Mouse (Mus musculus) monocyte, adult 2 months (primary cell): ENCODE measurements around the gene Nup107.
"Not testable (repeated sequence)": the region's sequence is repeated elsewhere in the genome, so short reads cannot be mapped to it uniquely, and the experiment has no call there.

Experiments
- DNase-seq, 2 experiments: peaks; one replicate each; pipeline ENCODE4 v3.0.0; 2022; ENCODE audit warnings: low spot score in 2 of 2, low read depth in 1 of 2

The Nup107 gene

DNA sequence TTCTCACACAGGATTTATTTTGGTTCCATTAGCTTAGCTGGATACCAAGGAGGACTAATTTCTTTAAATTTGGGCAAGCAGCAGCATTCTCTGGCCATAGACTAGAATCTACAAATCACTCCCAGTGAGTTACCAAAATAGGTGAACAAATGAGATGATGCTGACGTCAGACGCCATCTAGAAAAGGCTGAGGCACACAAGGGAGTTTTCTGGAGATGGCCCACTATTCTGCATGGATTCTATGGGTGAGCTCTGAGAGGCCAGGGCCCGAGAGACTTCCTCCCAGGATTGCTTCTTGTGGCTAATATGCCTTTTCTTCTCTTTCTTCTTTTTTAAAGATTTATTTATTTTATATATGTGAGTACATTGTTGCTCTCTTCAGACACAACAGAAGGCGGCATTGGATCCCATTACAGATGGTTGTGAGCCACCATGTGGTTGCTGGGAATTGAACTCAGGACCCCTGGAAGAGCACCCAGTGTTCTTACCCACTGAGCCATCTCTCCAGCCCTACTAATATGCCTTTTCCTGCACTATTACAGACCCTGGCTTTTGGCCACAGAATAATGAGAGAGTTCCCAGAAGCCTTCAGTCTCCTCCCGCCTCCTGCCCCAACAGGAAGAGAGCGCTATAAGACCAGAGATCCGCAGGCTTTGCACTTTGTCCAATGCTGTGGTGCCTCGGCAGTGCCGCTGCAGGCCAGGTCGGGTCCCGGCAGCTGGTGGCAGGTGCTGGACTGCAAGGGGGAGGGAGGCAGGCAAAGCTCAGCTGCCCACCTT lies 27.2 kb downstream of the Nup107 start:
- no peak for DNase-seq

DNA sequence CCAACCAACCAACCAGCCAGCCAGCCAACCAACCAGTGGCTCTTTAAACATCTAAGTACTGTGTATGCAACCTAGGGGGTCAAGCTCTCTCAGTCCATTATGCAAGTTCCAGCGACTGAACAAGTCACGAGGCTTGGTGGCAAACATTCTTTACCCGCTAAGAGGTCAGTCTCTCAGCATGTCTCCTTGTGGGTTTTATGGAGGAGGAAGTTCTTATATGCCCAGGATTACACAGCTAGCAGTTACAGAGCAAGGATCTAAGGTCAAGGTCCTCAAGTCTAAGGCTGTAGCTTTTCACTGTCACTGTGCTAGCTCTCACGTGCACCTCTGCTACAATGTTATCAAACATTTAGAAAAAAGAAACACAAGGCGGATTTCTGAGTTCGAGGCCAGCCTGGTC lies 27.9 kb downstream of the Nup107 start:
- no peak for DNase-seq

DNA sequence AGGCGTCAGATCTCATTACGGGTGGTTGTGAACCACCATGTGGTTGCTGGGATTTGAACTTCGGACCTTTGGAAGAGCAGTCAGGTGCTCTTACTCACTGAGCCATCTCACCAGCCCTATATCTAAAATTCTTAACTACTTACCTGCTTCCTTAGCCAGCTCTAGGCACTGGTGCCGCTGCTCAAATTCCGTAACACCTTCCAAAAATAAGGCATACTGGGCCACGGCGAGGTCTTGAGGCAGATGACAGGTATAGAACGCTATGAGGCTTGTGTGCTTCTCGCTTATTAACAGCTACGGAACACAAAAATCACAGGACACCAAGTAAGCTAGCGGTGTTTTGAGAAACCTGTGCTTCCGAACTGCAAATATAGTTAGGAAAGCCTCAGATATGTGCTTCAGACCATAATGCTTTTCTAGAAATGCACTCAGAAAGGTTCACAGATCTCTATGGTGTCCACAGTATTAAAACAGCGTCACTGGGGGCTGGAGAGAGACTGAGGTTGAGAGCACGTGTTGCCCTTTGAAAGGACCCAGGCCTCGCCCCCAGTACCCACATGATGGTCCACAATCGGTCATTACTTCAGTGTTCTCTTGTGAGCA lies 28.8 kb downstream of the Nup107 start:
- DNase-seq: no peak

DNA sequence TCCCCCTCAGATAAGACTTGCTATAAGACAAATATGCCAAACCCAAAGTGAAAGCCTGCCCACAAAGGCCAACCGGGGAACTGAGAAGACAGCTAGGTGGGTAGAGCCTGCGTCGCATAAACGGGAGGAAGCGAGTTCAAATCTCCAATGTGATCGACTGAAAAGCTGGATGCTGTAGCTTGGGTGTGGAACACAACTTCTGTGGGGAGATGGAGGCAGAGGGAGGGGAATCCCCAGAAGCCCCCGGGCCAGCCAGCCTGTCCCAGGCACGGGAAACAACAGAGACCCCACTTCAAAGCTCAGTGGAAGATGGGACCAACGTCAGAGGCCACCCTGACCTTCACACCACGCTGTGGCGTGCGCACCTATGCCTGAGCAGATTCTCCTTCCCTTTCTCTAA lies 29.5 kb downstream of the Nup107 start:
- DNase-seq: no peak

DNA sequence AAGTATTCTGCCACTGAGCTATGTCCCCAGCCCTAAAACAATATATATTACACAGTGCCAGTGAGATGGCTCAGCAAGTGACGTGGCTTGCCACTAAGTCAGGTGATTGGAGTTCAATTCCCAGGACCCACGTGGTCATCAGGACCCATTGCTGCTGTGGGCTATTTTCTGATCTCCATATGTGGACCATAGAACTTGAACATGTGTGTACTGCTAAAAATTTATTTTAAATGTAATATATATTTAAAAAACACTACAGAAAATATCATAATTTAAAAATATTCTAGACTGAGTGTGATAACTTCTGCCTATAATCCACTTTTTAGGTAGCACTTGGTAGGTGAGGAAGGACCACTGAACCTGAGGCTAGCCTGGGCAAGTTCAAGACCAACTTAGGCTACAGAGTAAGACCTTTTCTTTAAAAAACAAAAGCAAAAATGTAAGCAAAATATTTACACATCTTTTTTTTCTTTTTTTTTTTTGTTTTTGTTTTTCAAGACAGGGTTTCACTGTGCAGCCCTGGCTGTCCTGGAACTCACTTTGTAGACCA lies 30.1 kb downstream of the Nup107 start:
- DNase-seq: no peak

DNA sequence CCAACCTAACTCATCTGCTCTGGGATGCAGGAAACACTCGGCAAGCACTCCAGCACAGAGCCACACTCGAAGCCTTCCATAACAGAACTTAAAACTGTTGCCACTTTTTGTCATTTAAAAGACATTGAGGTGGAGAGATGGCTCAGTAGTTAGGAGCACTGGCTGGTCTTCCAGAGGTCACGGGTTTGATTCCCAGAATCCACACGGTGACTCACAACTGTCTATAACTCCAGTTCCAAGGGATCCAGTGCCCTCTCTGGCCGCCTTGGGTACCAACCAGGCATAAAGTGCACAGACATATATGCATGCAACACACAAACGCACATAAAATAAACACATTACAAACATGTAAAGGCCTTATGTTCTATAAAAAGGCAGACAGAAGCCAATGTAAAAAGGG lies 31.0 kb downstream of the Nup107 start:
- no peak for DNase-seq

DNA sequence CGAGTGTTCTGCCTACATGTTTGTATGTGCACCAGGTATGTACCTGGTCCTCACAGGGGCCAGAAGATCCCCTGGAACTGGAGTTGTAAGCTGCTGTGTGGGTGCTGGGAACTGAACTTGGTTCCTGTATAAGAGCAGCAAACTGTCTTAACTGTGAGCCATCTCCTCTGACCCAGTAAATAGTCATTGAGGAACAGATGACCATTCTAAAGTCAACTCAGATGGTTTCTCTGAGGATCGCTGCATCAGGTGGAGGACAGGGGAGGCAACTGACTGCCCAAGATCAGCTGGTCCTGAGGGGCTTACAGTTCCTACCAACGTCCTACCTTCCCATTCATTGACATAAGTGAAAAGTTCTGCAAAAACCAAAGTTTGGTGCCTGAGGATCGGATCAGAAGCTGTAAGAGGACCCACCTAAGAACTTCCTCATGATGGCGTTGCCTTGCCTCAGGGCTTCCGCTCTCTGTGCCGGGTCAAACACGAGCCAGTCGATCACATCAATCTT lies 31.6 kb downstream of the Nup107 start:
- no peak for DNase-seq

DNA sequence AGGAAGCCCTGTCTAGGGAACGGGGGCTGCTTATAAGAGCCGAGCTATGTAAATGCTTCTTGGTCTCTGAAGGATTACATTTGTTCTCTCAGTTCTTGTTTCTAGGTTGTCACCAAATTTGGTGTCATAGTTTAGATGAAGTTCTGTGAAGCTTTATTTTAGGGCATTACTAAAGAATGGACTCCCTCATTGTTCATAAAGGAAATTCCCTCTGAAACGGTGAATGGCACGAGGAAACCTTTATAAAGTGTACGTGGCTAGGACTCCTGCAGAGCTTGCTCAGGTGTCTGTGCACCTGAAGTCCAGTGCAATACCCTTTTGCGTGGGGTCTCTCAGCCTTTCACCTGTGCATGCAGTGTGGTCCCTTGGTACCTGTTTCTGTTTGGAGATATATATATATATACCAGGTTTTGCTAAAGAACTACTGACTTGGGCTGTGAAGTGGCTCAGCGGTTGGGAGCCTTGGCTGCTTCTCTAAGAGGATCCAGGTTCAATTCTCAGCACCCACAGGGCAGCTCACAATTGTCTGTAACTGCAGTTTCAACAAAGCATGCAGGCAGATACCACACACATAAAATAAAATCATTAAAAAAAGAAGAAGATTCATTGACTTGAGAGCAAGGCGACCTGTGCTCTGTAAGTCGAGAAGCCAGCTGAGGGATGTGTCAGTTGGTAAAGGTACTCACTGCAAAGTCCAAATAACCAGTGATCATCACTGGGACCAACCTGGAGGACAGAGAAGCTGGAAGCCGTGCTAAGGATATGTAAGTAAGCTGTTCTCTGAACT lies 32.5 kb downstream of the Nup107 start:
- no peak for DNase-seq

DNA sequence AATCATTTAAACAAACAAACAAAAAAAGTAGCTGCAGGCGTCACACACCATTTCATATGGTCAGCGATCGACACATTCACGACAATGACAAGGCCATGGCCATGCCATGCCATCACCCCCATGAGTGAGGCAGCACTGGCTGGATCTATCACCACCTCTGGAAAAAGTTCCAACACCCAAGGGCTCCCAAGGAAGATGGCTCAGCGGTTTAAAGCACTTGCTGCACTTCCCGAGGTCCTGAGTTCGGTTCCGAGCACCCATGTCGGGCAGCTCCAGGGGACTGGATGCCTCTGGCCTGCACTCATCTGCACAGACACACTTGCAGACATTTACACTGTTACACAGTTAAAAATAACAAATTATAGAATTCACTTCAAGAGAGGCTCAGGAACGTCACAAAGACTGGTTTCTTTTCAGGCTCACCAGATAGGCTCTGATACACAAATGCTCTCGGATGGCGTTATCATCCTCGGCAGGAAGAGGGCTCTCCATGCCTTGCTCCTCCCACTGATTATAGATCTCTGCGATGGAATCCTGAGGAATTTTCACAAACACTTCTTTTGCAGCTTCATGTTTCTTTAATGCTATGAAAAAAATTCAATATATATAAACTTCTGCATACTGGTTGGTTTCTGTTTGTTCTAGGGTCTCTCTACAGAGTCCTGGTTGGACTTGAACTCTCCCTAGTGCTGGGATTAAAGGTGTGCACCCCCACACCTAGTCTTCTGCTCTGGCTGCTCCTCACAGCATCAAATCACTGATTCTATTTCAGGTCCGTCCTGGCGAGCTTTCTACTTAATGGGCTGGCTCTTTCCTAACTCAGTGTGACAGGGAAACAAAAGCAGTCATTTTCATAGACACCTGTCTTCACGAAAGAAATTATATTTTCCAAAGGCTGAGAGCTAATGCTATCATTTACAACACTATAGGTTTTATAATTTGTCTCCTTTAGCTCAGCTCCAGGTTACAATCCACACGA lies 33.5 kb downstream of the Nup107 start:
- no peak for DNase-seq

DNA sequence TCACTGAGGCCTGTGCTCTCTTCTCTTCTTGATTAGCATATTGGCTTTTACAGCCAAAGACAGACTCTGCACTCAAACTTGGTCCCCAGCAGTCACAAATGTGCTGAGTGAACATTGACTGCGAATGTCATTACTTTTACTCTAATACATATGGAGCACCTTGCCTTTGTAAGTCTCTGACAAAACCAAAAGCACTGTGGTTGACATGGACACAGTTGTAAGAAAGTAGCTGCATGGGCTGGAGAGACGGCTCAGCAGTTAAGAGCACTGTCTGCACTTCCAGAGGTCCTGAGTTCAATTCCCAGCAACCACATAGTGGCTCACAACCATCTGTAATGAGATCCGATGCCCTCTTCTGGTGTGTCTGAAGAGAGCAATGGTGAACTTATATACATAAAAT lies 34.2 kb downstream of the Nup107 start:
- not testable (repeated sequence) for DNase-seq

DNA sequence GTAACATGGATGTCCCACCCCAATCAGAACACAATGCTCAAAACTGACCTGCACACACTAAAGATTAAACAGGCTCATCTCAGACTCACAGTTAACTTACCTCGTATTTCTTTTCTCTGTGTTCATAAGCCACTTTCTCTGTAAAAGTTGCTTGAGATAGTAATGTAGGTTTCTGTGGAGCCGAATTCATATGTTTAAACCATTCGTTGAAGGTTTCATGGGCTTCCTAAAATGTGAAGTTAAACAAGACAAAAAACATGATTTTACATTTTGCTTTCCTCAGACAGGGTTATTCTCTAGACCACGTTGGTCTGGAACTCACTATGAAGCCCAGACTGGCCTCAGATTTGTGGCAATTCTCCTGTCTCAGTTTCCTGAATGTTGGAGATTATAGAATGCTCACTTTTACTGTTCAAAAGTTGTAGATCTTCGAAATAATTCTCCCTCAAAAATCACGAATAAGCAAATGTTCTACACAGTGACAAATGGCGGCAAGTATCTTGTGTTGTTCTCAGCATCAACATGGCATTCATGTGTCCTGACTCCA lies 34.6 kb downstream of the Nup107 start:
- DNase-seq: no peak

DNA sequence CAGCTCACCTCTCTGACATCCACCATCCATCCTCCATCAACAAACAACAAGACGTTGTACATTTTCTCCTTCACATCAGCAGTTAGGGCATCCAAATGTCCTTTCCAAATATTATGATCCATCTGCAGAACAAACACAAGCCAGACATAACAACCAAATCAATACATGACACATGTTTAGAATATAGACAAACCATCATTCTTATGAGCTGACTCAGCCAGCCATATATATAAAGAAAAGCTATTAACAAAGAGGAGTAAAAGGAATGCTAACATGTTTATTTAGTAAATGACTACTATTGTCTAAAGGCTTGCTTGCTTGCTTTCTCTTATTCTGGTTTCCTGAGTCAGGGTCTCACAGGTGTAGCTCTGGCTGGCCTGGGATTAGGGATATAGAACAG lies 35.2 kb downstream of the Nup107 start:
- no peak for DNase-seq

DNA sequence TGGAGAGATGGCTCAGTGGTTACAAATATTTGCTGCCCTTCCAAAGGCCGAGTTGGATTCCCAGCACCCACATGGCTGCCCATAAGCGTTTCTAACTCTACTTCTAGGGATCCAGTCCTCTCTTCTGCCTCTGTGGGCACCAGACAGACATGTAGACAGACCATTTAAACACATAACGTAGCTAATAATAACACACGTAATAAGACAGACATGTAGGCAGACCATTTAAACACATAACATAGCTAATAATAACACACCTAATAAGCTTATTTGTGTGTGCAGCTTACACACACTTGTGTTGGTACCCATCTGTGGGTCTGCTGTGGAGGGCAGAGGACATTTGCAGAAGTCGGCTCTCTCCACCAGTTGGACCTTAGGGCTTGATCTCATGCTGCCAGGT lies 35.7 kb downstream of the Nup107 start:
- no peak for DNase-seq

DNA sequence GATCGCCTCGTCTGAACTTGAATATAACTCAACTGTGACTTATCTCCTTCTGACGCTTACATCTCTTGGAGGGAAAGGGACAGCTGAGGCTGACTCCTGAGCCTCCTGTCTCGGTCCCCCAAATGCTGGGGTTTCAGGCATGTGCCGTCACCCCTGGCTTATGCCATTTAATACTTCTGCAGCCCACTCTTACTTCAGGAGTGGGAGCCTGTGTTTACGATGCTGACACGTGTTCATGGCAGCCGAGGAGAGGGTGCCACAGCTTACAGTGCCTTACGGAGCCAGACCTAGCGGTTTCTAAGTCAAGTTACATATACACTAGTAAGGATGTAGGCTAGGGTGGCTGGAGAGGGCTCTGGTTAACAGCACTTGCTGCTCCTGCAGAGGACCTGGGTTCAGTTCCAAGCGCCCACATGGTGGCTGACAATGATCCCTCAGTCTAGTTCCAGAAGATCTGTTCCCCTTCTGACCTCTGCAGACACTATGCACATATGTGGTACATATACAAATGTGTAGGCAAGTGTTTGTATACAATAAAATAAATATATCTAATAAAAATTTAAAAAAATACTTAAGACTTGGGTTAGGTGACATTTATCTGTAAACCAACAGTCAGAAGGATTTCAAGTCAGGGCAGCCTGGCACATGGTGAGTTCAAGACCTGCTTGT lies 36.6 kb downstream of the Nup107 start:
- DNase-seq: no peak

DNA sequence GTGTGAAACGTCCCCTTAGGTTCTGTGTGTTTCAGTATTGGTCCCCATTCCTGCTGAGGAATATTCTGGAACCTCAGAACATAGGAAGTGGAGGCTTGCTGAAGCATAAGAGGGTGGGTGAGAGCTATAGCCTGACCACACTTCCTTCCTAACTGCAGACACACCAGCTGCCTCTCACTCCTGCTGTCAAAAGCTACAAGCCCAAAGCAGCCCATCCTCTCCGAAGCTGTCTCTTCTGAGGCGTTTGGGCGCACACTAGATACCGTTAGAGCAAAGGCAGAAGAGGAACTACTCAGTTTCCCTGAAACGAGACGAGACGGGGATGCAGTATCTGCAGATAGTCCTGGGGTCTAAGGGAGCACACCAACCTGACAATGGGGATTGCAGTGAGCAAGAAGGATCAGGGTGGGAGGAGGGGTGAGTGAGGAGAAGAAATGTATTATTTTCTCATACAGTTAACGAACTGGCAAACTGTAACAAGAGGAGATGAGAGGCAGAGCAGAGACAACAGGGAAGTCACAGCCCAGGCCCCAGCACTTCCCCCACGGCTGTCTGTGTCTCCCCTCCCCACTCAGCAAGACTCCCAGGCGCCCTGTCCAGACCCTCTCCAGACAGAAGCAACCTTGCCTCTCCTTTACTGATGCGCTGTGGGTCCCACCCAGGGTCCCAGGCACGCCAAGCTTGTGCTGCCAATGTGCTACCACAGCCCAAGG lies 37.3 kb downstream of the Nup107 start:
- no peak for DNase-seq

DNA sequence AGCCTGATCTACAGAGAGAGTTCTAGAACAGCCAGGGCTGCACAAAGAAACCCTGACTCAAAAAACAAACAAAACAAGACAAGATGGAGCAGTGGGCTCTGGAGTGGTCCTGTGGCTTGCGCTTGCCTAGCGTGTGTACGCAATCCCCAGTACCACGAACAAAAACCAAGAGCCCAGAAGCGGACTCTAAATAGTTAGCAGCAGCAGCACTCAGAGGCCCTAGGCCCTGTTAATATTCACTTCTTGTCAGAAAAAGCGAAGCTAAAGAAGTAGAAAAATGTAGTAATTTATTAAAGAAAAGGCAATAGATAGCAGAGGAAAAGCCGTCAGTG lies 37.9 kb downstream of the Nup107 start:
- DNase-seq: no peak

DNA sequence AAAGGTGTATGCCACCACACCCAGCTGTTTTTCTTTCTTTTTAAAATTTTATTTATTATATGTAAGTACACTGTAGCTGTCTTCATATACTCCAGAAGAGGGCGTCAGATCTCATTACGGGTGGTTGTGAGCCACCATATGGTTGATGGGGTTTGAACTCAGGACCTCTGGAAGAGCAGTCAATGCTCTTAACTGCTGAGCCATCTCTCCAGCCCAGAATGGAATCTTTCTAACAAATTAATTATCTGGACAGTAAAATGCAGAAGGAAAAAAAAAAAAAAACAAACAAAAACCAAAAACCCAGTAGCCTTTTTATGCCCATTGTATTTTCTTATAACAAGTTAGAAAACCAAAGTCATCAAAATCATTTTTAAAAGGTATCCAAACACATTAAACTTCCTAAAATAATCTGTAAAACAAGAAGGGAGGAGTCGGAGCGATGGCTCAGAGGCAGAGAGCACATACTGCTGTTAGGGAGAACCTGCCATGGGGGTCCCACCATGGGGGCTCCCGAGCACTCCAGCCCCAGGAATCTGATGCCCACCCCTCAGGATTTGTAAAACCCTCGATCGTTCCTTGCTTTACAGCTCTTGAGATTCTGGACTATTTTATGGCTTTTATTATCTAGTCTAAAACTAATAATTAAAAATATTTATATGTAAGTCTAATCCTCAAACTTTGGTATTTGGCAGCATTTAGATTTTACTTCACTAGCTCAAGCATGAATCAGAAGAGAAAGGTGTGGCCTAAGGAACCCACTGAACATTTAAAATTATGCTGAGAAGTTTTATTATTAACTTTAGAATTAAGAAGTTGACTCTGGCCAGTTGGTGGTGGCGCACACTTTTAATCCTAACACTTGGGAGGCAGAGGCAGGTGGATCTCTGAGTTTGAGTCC lies 38.5 kb downstream of the Nup107 start:
- no peak for DNase-seq
